Mouse (Mus musculus) forebrain, embryonic 15.5 days (tissue): ENCODE data around the gene Ccdc40. TPM values are rescaled to one million over a fixed set of nuclear protein-coding genes. Genes with fewer than 3 reads are reported as not detected.
A peak's percentile ranks its signal among the peaks of the same experiment; 100 is the strongest.

Source experiments
- ATAC-seq: fragments of 200-750 bp; cut with Nextera tagmentation; replicated peaks from 2 replicates; pipeline ENCODE4 v1.8.0; 2017; ENCODE audit warnings: mild to moderate bottlenecking, moderate TSS enrichment, moderate library complexity
- H3K27ac ChIP-seq: fragments of 300-500 bp; sonication (generic); replicated peaks from 2 replicates; pipeline ENCODE4 v1.5.1; 2015; ENCODE audit warnings: mild to moderate bottlenecking, inconsistent platforms
- H3K27me3 ChIP-seq: fragments of 300-500 bp; sonication (generic); 2 replicates; pipeline ENCODE4 v1.6.1; 2015; ENCODE audit warnings: inconsistent platforms
- H3K36me3 ChIP-seq: fragments of 300-500 bp; sonication (generic); 2 replicates; pipeline ENCODE4 v1.6.1; 2015; ENCODE audit warnings: mild to moderate bottlenecking, inconsistent platforms
- H3K4me1 ChIP-seq: fragments of 300-500 bp; sonication (generic); 2 replicates; pipeline ENCODE4 v1.6.1; 2015; ENCODE audit warnings: inconsistent platforms
- H3K4me2 ChIP-seq: fragments of 300-500 bp; sonication (generic); replicated peaks from 2 replicates; pipeline ENCODE4 v1.6.1; 2015; ENCODE audit warnings: mild to moderate bottlenecking, inconsistent platforms
- H3K4me3 ChIP-seq: fragments of 300-500 bp; sonication (generic); 2 replicates; pipeline ENCODE4 v1.5.1; 2015; ENCODE audit warnings: mild to moderate bottlenecking, inconsistent platforms
- H3K9ac ChIP-seq: fragments of 300-500 bp; sonication (generic); replicated peaks from 2 replicates; pipeline ENCODE4 v1.6.1; 2015; ENCODE audit warnings: mild to moderate bottlenecking, inconsistent platforms
- H3K9me3 ChIP-seq: fragments of 300-500 bp; sonication (generic); 2 replicates; pipeline ENCODE4 v1.6.1; 2016; ENCODE audit warnings: inconsistent platforms
- WGBS: fragments of 180-500 bp; shearing (Covaris S2); methylation state at CpG from one replicate; pipeline ENCODE4 v1.1.7; 2015; ENCODE audit warnings: mixed read lengths; 5-methylcytosine and 5-hydroxymethylcytosine counted together
- polyA plus RNA-seq: library from polyadenylated mRNA; unstranded; fragments of >200 nt; fragmentation: Nextera tagmentation; extraction: Ambion mirVana; gene quantifications from 2 replicates; pipeline ENCODE4 v1.2.1, GENCODE M21; 2015

The Ccdc40 gene
- polyA plus RNA-seq, 1 experiment from 2014 or later = 13.7 TPM

GRCm38 (mm10) chr11:119210321-119211100, 17.9 kb upstream of the Ccdc40 start:
- no peak overlapping the region for H3K9ac ChIP-seq
- no peaks in the 10 kb centered on the region for H3K27me3 ChIP-seq
- ATAC-seq = peak; percentile 26; the same call in 1 of the 2 replicates
- 45% methylated on average over 32 of the region's 32 CpGs for whole genome bisulfite sequencing
- H3K4me1 ChIP-seq = peaks cover 70% of the 10 kb centered on the region
- peak overlapping the region; percentile 77 for H3K27ac ChIP-seq
- peak overlapping the region; percentile 33 for H3K4me2 ChIP-seq
- no peaks in the 10 kb centered on the region for H3K9me3 ChIP-seq
- no peak overlapping the region for H3K4me3 ChIP-seq
- peaks cover 19% of the 10 kb centered on the region for H3K36me3 ChIP-seq

GRCm38 (mm10) chr11:119211604-119212309, 16.6 kb upstream of the Ccdc40 start:
- Histone ChIP-seq H3K9ac (no peak overlapping the region), H3K36me3 (peaks cover 15% of the 10 kb centered on the region), H3K4me3 (no peak overlapping the region), H3K27ac (0 out of 2 replicates have a peak overlapping the region, but pooled peaks have one; percentile 24), H3K4me1 (peaks cover 82% of the 10 kb centered on the region), H3K4me2 (no peak overlapping the region), H3K27me3 (no peaks in the 10 kb centered on the region), H3K9me3 (no peaks in the 10 kb centered on the region)
- no peak for ATAC-seq
- 84% methylated on average over 21 of the region's 21 CpGs for WGBS

- no peak overlapping the region for H3K4me3 ChIP-seq
- no peak for ATAC-seq
These were observed 15.0 kb upstream of the Ccdc40 start for GRCm38 (mm10) chr11:119213166-119213885.

GRCm38 (mm10) chr11:119215038-119215904, 13.1 kb upstream of the Ccdc40 start:
- H3K4me3 ChIP-seq = no peak overlapping the region
- H3K9me3 ChIP-seq = no peaks in the 10 kb centered on the region
- H3K4me2 ChIP-seq = peak overlapping the region; percentile 30
- H3K27me3 ChIP-seq = no peaks in the 10 kb centered on the region
- H3K4me1 ChIP-seq = peaks cover 88% of the 10 kb centered on the region
- H3K36me3 ChIP-seq = no peaks in the 10 kb centered on the region
- peak overlapping the region; percentile 27; the same call in 1 of the 2 replicates for H3K9ac ChIP-seq
- ATAC-seq = peak; percentile 57
- 13% methylated on average over 18 of the region's 18 CpGs for WGBS
- peak overlapping the region; percentile 75 for H3K27ac ChIP-seq

More at GRCm38 (mm10) chr11:119213166-119213885, 15.0 kb upstream of the Ccdc40 start:
- 54% methylated on average over 19 of the region's 19 CpGs for WGBS
- Histone ChIP-seq H3K27me3 (no peaks in the 10 kb centered on the region), H3K27ac (no peak overlapping the region), H3K9me3 (no peaks in the 10 kb centered on the region), H3K4me2 (no peak overlapping the region), H3K36me3 (peaks cover 5% of the 10 kb centered on the region; the same call in 1 of the 2 replicates), H3K9ac (no peak overlapping the region), H3K4me1 (peaks cover 89% of the 10 kb centered on the region)

- H3K27me3 ChIP-seq = no peaks in the 10 kb centered on the region
- H3K4me1 ChIP-seq = peaks cover 88% of the 10 kb centered on the region
- 37% methylated on average over 9 of the region's 9 CpGs for WGBS
- H3K9me3 ChIP-seq = no peaks in the 10 kb centered on the region
- no peak overlapping the region for H3K4me3 ChIP-seq
- no peak for ATAC-seq
- H3K36me3 ChIP-seq = no peaks in the 10 kb centered on the region
- peak overlapping the region; percentile 75 for H3K27ac ChIP-seq
- peak overlapping the region; percentile 30 for H3K4me2 ChIP-seq
- peak overlapping the region; percentile 27; the same call in 1 of the 2 replicates for H3K9ac ChIP-seq
These were observed 12.4 kb upstream of the Ccdc40 start for GRCm38 (mm10) chr11:119215905-119216507.

GRCm38 (mm10) chr11:119217861-119218260, 10.5 kb upstream of the Ccdc40 start:
- Histone ChIP-seq H3K36me3 (no peaks in the 10 kb centered on the region), H3K27ac (no peak overlapping the region), H3K4me2 (no peak overlapping the region), H3K9ac (no peak overlapping the region), H3K4me3 (no peak overlapping the region), H3K4me1 (peaks cover 80% of the 10 kb centered on the region), H3K27me3 (no peaks in the 10 kb centered on the region), H3K9me3 (no peaks in the 10 kb centered on the region)
- 96% methylated on average over 6 of the region's 6 CpGs for WGBS
- no peak for ATAC-seq

- H3K36me3 ChIP-seq = no peaks in the 10 kb centered on the region
- H3K9me3 ChIP-seq = no peaks in the 10 kb centered on the region
- ATAC-seq = peak; percentile 65
- H3K4me2 ChIP-seq = peak overlapping the region; percentile 32
- H3K4me3 ChIP-seq = no peak overlapping the region
- H3K9ac ChIP-seq = peak overlapping the region; percentile 22
- no peaks in the 10 kb centered on the region for H3K27me3 ChIP-seq
- H3K4me1 ChIP-seq = peaks cover 80% of the 10 kb centered on the region
- WGBS = 4% methylated on average over 17 of the region's 17 CpGs
- peak overlapping the region; percentile 86 for H3K27ac ChIP-seq
These were observed 8.4 kb upstream of the Ccdc40 start for GRCm38 (mm10) chr11:119219816-119220465.

- Histone ChIP-seq H3K9me3 (no peaks in the 10 kb centered on the region), H3K27me3 (no peaks in the 10 kb centered on the region), H3K9ac (no peak overlapping the region), H3K36me3 (no peaks in the 10 kb centered on the region), H3K4me3 (no peak overlapping the region), H3K4me1 (peaks cover 80% of the 10 kb centered on the region), H3K4me2 (no peak overlapping the region), H3K27ac (no peak overlapping the region)
- 53% methylated on average over 10 of the region's 11 CpGs for WGBS
- ATAC-seq = no peak
These were observed 6.4 kb upstream of the Ccdc40 start for GRCm38 (mm10) chr11:119221812-119222510.

- peaks cover 85% of the 10 kb centered on the region for H3K4me1 ChIP-seq
These were observed 5.1 kb upstream of the Ccdc40 start for GRCm38 (mm10) chr11:119223124-119223890.

GRCm38 (mm10) chr11:119224926-119225325, 3.4 kb upstream of the Ccdc40 start:
- no peak overlapping the region for H3K9ac ChIP-seq
- no peak overlapping the region for H3K4me2 ChIP-seq
- no peaks in the 10 kb centered on the region for H3K36me3 ChIP-seq
- peaks cover 86% of the 10 kb centered on the region for H3K4me1 ChIP-seq
- no peak overlapping the region for H3K4me3 ChIP-seq
- H3K9me3 ChIP-seq = no peaks in the 10 kb centered on the region
- no peak for ATAC-seq
- no peaks in the 10 kb centered on the region for H3K27me3 ChIP-seq
- H3K27ac ChIP-seq = no peak overlapping the region
- WGBS = 87% methylated on average over 6 of the region's 6 CpGs

More at GRCm38 (mm10) chr11:119223124-119223890, 5.1 kb upstream of the Ccdc40 start:
- Histone ChIP-seq H3K4me2 (no peak overlapping the region), H3K36me3 (no peaks in the 10 kb centered on the region), H3K4me3 (no peak overlapping the region), H3K9me3 (no peaks in the 10 kb centered on the region), H3K9ac (no peak overlapping the region), H3K27ac (peak overlapping the region; percentile 37; the same call in 1 of the 2 replicates), H3K27me3 (no peaks in the 10 kb centered on the region)
- 74% methylated on average over 20 of the region's 20 CpGs for WGBS
- ATAC-seq = no peak
